Mouse (Mus musculus) CH12F3 (cell line): ENCODE results near the gene Gm12184.
"Not testable (repeated sequence)": the region's sequence is repeated elsewhere in the genome, so short reads cannot be mapped to it uniquely, and the experiment has no call there.

Experiments
- in situ Hi-C: fragments of 300-500 bp; cut with MboI; formaldehyde crosslinking; loops from 2 replicates; pipeline ENCODE4 v1.14.3; 2020; ENCODE audit warnings: low sequenced_read_pairs

Gene Gm12184

GRCm38 (mm10) chr11:48825979-48826751 lies at the start of gene Gm12184, which contains the start of gene Trim7:
TSS of gene Gm12184 (minus strand) at chr11:48826655.
TSS of gene Trim7 (plus strand) at chr11:48826140.
- in situ Hi-C loops: not testable (repeated sequence)

GRCm38 (mm10) chr11:48875343-48875837 lies 48.9 kb upstream of the Gm12184 start:
- in situ Hi-C loops: not testable (repeated sequence)

GRCm38 (mm10) chr11:48874465-48874864 lies 48.0 kb upstream of the Gm12184 start:
- in situ Hi-C loops: loop anchor here (25.0 kb wide), 2 partner anchors 213 to 388 kb away; partner anchors contain the start of gene Ifi47

GRCm38 (mm10) chr11:48873591-48874290 lies 47.3 kb upstream of the Gm12184 start:
- in situ Hi-C loops: loop anchor here (25.0 kb wide), 2 partner anchors 214 to 389 kb away; partner anchors contain the start of gene Ifi47

GRCm38 (mm10) chr11:48872695-48873300 lies 46.3 kb upstream of the Gm12184 start:
- in situ Hi-C loops: loop anchor here (25.0 kb wide), 2 partner anchors 215 to 390 kb away; partner anchors contain the start of gene Ifi47

GRCm38 (mm10) chr11:48871817-48872541 lies 45.5 kb upstream of the Gm12184 start:
- in situ Hi-C loops: loop anchor here (25.0 kb wide), 2 partner anchors 215 to 390 kb away; partner anchors contain the start of gene Ifi47

GRCm38 (mm10) chr11:48871201-48871772 lies 44.8 kb upstream of the Gm12184 start, which contains the start of gene Irgm1:
TSS of gene Irgm1 (minus strand) at chr11:48871683.
- in situ Hi-C loops: loop anchor here (25.0 kb wide), 2 partner anchors 216 to 391 kb away; partner anchors contain the start of gene Ifi47

GRCm38 (mm10) chr11:48870781-48871180 lies 44.3 kb upstream of the Gm12184 start:
- in situ Hi-C loops: loop anchor here (25.0 kb wide), 2 partner anchors 217 to 392 kb away; partner anchors contain the start of gene Ifi47

GRCm38 (mm10) chr11:48869380-48870110 lies 43.1 kb upstream of the Gm12184 start:
- in situ Hi-C loops: loop anchor here (25.0 kb wide), 2 partner anchors 218 to 393 kb away; partner anchors contain the start of gene Ifi47

- in situ Hi-C loops: loop anchor here (25.0 kb wide), 2 partner anchors 221 to 396 kb away; partner anchors contain the start of gene Ifi47
Observed at GRCm38 (mm10) chr11:48866481-48866880, 40.0 kb upstream of the Gm12184 start.

- in situ Hi-C loops: loop anchor here (25.0 kb wide), 2 partner anchors 223 to 398 kb away; partner anchors contain the start of gene Ifi47
Observed at GRCm38 (mm10) chr11:48863808-48864207, 37.4 kb upstream of the Gm12184 start.

- in situ Hi-C loops: loop anchor here (25.0 kb wide), 2 partner anchors 224 to 399 kb away; partner anchors contain the start of gene Ifi47
Observed at GRCm38 (mm10) chr11:48862784-48863319, 36.4 kb upstream of the Gm12184 start.

- in situ Hi-C loops: loop anchor here (25.0 kb wide), 2 partner anchors 228 to 403 kb away; partner anchors contain the start of gene Ifi47
Observed at GRCm38 (mm10) chr11:48859014-48859413, 32.6 kb upstream of the Gm12184 start.

GRCm38 (mm10) chr11:48853474-48854180 lies 27.2 kb upstream of the Gm12184 start:
- in situ Hi-C loops: loop anchor here (5.0 to 25.0 kb wide), 3 partner anchors 61 to 409 kb away; partner anchors contain the start of gene Ifi47

GRCm38 (mm10) chr11:48852624-48853473 lies 26.4 kb upstream of the Gm12184 start:
- in situ Hi-C loops: loop anchor here (5.0 to 25.0 kb wide), 3 partner anchors 61 to 409 kb away; partner anchors contain the start of gene Ifi47

- in situ Hi-C loops: loop anchor here (5.0 to 25.0 kb wide), 3 partner anchors 60 to 410 kb away; partner anchors contain the start of gene Ifi47
Observed at GRCm38 (mm10) chr11:48852190-48852589, 25.7 kb upstream of the Gm12184 start.
